Mouse (Mus musculus): ENCODE measurements around the gene Aldoc. TPM values are rescaled to one million over a fixed set of nuclear protein-coding genes. Genes with fewer than 3 reads are reported as not detected.

Aldoc gene
- polyA plus RNA-seq, 1 experiment from 2014 or later, result 1.3 TPM

GRCm38 (mm10) chr11:78367456-78368225, 44.9 kb downstream of the Aldoc start:
- Histone ChIP-seq H3K27me3 (ENCODE audit: control insufficient read depth, insufficient read depth, low read length) (no peaks in the 10 kb centered on the region), H3K4me2 (no peak overlapping the region; the same call in 1 of the 2 replicates), H3K9ac (ENCODE audit: low read length) (no peak overlapping the region), H3K9me3 (ENCODE audit: control insufficient read depth, low read length) (no peaks in the 10 kb centered on the region), H3K4me1 (ENCODE audit: control insufficient read depth, insufficient read depth, low read length) (no peaks in the 10 kb centered on the region), H3K4me3 (ENCODE audit: low read depth, low read length) (no peak overlapping the region), H3K27ac (ENCODE audit: low read depth, low read length) (no peak overlapping the region), H3K36me3 (ENCODE audit: control insufficient read depth, insufficient read depth, low read length) (no peaks in the 10 kb centered on the region)
- WGBS, result 90% methylated on average over 15 of the region's 15 CpGs
- DNase-seq (ENCODE audit: low spot score, missing footprints) (no peak), ATAC-seq (ENCODE audit: low FRiP score) (no peak)

DNA sequence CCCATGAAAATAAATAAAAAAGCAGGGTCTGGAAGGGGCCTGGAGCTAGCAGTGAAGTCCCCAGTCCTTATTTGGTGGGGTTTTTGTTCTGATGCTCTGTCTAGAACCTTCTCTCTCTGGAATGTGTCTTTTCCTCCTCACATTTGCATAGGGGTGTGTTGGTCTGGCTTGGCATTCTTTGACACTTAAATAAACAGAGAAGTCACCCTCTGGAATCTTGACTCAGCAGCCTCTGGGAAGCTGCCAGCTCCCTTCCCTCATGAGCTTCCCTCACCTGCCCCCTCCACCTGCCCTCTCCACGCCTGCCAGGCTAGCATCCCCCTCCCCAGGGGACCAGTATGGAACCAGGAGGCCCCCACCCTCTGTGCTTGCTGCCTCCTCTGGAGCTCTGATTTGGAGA, 47.6 kb downstream of the Aldoc start:
- no peak overlapping the region for H3K27ac ChIP-seq (ENCODE audit: low read depth, low read length)
- H3K27me3 ChIP-seq (ENCODE audit: control insufficient read depth, insufficient read depth, low read length), result no peaks in the 10 kb centered on the region
- H3K36me3 ChIP-seq (ENCODE audit: control insufficient read depth, insufficient read depth, low read length), result no peaks in the 10 kb centered on the region
- DNase-seq (ENCODE audit: low spot score, missing footprints) (no peak), ATAC-seq (ENCODE audit: low FRiP score) (no peak)
- H3K4me3 ChIP-seq (ENCODE audit: low read depth, low read length), result no peak overlapping the region
- no peak overlapping the region for H3K4me2 ChIP-seq
- no peak overlapping the region for H3K9ac ChIP-seq (ENCODE audit: low read length)
- H3K4me1 ChIP-seq (ENCODE audit: control insufficient read depth, insufficient read depth, low read length), result no peaks in the 10 kb centered on the region
- WGBS, result 50% methylated on average over 1 of the region's 1 CpGs
- no peaks in the 10 kb centered on the region for H3K9me3 ChIP-seq (ENCODE audit: control insufficient read depth, low read length)

- Histone ChIP-seq H3K9me3 (ENCODE audit: control insufficient read depth, low read length) (no peaks in the 10 kb centered on the region), H3K4me2 (no peak overlapping the region), H3K9ac (ENCODE audit: low read length) (no peak overlapping the region), H3K27ac (ENCODE audit: low read depth, low read length) (no peak overlapping the region), H3K36me3 (ENCODE audit: control insufficient read depth, insufficient read depth, low read length) (no peaks in the 10 kb centered on the region), H3K27me3 (ENCODE audit: control insufficient read depth, insufficient read depth, low read length) (no peaks in the 10 kb centered on the region), H3K4me1 (ENCODE audit: control insufficient read depth, insufficient read depth, low read length) (no peaks in the 10 kb centered on the region), H3K4me3 (ENCODE audit: low read depth, low read length) (no peak overlapping the region)
- ATAC-seq (ENCODE audit: low FRiP score) (no peak), DNase-seq (ENCODE audit: low spot score, missing footprints) (no peak)
- WGBS, result 89% methylated on average over 11 of the region's 11 CpGs
Observed at GRCm38 (mm10) chr11:78371711-78372110, 48.9 kb downstream of the Aldoc start.

- DNase-seq (ENCODE audit: low spot score, missing footprints), result no peak
- H3K4me1 ChIP-seq (ENCODE audit: control insufficient read depth, insufficient read depth, low read length), result no peaks in the 10 kb centered on the region
- no peaks in the 10 kb centered on the region for H3K27me3 ChIP-seq (ENCODE audit: control insufficient read depth, insufficient read depth, low read length)
- H3K9ac ChIP-seq (ENCODE audit: low read length), result no peak overlapping the region
- no peaks in the 10 kb centered on the region for H3K9me3 ChIP-seq (ENCODE audit: control insufficient read depth, low read length)
- H3K4me2 ChIP-seq, result no peak overlapping the region
- H3K4me3 ChIP-seq (ENCODE audit: low read depth, low read length), result no peak overlapping the region
- whole genome bisulfite sequencing, result 92% methylated on average over 3 of the region's 3 CpGs
- ATAC-seq (ENCODE audit: low FRiP score), result no peak
- no peaks in the 10 kb centered on the region for H3K36me3 ChIP-seq (ENCODE audit: control insufficient read depth, insufficient read depth, low read length)
- H3K27ac ChIP-seq (ENCODE audit: low read depth, low read length), result no peak overlapping the region
Observed at GRCm38 (mm10) chr11:78372166-78372565, 49.4 kb downstream of the Aldoc start.

GRCm38 (mm10) chr11:78372610-78373009, 49.8 kb downstream of the Aldoc start:
- Histone ChIP-seq H3K9ac (ENCODE audit: low read length) (no peak overlapping the region), H3K36me3 (ENCODE audit: control insufficient read depth, insufficient read depth, low read length) (no peaks in the 10 kb centered on the region), H3K27me3 (ENCODE audit: control insufficient read depth, insufficient read depth, low read length) (no peaks in the 10 kb centered on the region), H3K4me2 (no peak overlapping the region), H3K4me1 (ENCODE audit: control insufficient read depth, insufficient read depth, low read length) (no peaks in the 10 kb centered on the region), H3K4me3 (ENCODE audit: low read depth, low read length) (no peak overlapping the region), H3K27ac (ENCODE audit: low read depth, low read length) (no peak overlapping the region), H3K9me3 (ENCODE audit: control insufficient read depth, low read length) (no peaks in the 10 kb centered on the region)
- no peak for ATAC-seq (ENCODE audit: low FRiP score)
- no peak for DNase-seq (ENCODE audit: low spot score, missing footprints)
- 61% methylated on average over 7 of the region's 7 CpGs for WGBS

- no peaks in the 10 kb centered on the region for H3K36me3 ChIP-seq (ENCODE audit: control insufficient read depth, insufficient read depth, low read length)
- no peak overlapping the region for H3K4me2 ChIP-seq
- H3K9ac ChIP-seq (ENCODE audit: low read length), result no peak overlapping the region
- no peak overlapping the region for H3K27ac ChIP-seq (ENCODE audit: low read depth, low read length)
- H3K4me3 ChIP-seq (ENCODE audit: low read depth, low read length), result no peak overlapping the region
- H3K4me1 ChIP-seq (ENCODE audit: control insufficient read depth, insufficient read depth, low read length), result no peaks in the 10 kb centered on the region
- no peak for DNase-seq (ENCODE audit: low spot score, missing footprints)
- WGBS, result 80% methylated on average over 8 of the region's 8 CpGs
- H3K9me3 ChIP-seq (ENCODE audit: control insufficient read depth, low read length), result no peaks in the 10 kb centered on the region
- no peaks in the 10 kb centered on the region for H3K27me3 ChIP-seq (ENCODE audit: control insufficient read depth, insufficient read depth, low read length)
- ATAC-seq (ENCODE audit: low FRiP score), result no peak
Observed at GRCm38 (mm10) chr11:78374147-78374546, 51.4 kb downstream of the Aldoc start.

Other genes with a start within 250 kb of the Aldoc start
- 39.0 and 39.6 TPM in 2 replicates for gene Eral1, start 242.6 kb upstream of the Aldoc start, polyA plus RNA-seq (2014; fragmentation: Nextera tagmentation; extraction: Ambion mirVana)
- gene Fam222b, start 228.3 kb upstream of the Aldoc start, polyA plus RNA-seq (2014; fragmentation: Nextera tagmentation; extraction: Ambion mirVana), result 26.5 and 26.6 TPM in 2 replicates
- gene Traf4, start 157.4 kb upstream of the Aldoc start, polyA plus RNA-seq (2014; fragmentation: Nextera tagmentation; extraction: Ambion mirVana), result 72.0 and 79.7 TPM in 2 replicates
- gene Nek8, start 146.3 kb upstream of the Aldoc start, polyA plus RNA-seq (2014; fragmentation: Nextera tagmentation; extraction: Ambion mirVana), result 6.4 and 7.1 TPM in 2 replicates
- 7.9 and 8.5 TPM in 2 replicates for gene Tlcd1, start 146.3 kb upstream of the Aldoc start, polyA plus RNA-seq (2014; fragmentation: Nextera tagmentation; extraction: Ambion mirVana)
- 1,223 and 1,245 TPM in 2 replicates for gene Rpl23a, start 139.4 kb upstream of the Aldoc start, polyA plus RNA-seq (2014; fragmentation: Nextera tagmentation; extraction: Ambion mirVana)
- gene Rab34, start 134.5 kb upstream of the Aldoc start, polyA plus RNA-seq (2014; fragmentation: Nextera tagmentation; extraction: Ambion mirVana), result 54.7 and 55.1 TPM in 2 replicates
- gene Proca1, start 129.6 kb upstream of the Aldoc start, polyA plus RNA-seq (2014; fragmentation: Nextera tagmentation; extraction: Ambion mirVana), result 0.99 and 1.0 TPM in 2 replicates
- gene Sdf2, start 77.2 kb upstream of the Aldoc start, polyA plus RNA-seq (2014; fragmentation: Nextera tagmentation; extraction: Ambion mirVana), result 55.0 and 58.5 TPM in 2 replicates
- gene Supt6, start 77.0 kb upstream of the Aldoc start, polyA plus RNA-seq (2014; fragmentation: Nextera tagmentation; extraction: Ambion mirVana), result 25.2 and 25.5 TPM in 2 replicates
- gene 2610507B11Rik, start 61.2 kb upstream of the Aldoc start, polyA plus RNA-seq (2014; fragmentation: Nextera tagmentation; extraction: Ambion mirVana), result 61.2 and 70.4 TPM in 2 replicates
- 0.27 and 0.37 TPM in 2 replicates for gene BC030499, start 32.1 kb upstream of the Aldoc start, polyA plus RNA-seq (2014; fragmentation: Nextera tagmentation; extraction: Ambion mirVana)
- 51.5 and 57.1 TPM in 2 replicates for gene Spag5, start 21.4 kb upstream of the Aldoc start, polyA plus RNA-seq (2014; fragmentation: Nextera tagmentation; extraction: Ambion mirVana)
- gene Pigs, start 5.4 kb downstream of the Aldoc start, polyA plus RNA-seq (2014; fragmentation: Nextera tagmentation; extraction: Ambion mirVana), result 50.9 and 56.3 TPM in 2 replicates
- 63.4 and 71.7 TPM in 2 replicates for gene Unc119, start 20.5 kb downstream of the Aldoc start, polyA plus RNA-seq (2014; fragmentation: Nextera tagmentation; extraction: Ambion mirVana)
- gene Foxn1, start 63.6 kb downstream of the Aldoc start, polyA plus RNA-seq (2014; fragmentation: Nextera tagmentation; extraction: Ambion mirVana), result not detected in 2 replicates
- not detected in 2 replicates for gene Slc13a2, start 99.2 kb downstream of the Aldoc start, polyA plus RNA-seq (2014; fragmentation: Nextera tagmentation; extraction: Ambion mirVana)
- gene Slc46a1, start 142.7 kb downstream of the Aldoc start, polyA plus RNA-seq (2014; fragmentation: Nextera tagmentation; extraction: Ambion mirVana), result 20.5 TPM in 2 replicates
- gene Sarm1, start 174.8 kb downstream of the Aldoc start, polyA plus RNA-seq (2014; fragmentation: Nextera tagmentation; extraction: Ambion mirVana), result 18.1 and 20.1 TPM in 2 replicates
- 145 and 151 TPM in 2 replicates for gene Vtn, start 176.1 kb downstream of the Aldoc start, polyA plus RNA-seq (2014; fragmentation: Nextera tagmentation; extraction: Ambion mirVana)
- not detected in 2 replicates for gene Sebox, start 180.5 kb downstream of the Aldoc start, polyA plus RNA-seq (2014; fragmentation: Nextera tagmentation; extraction: Ambion mirVana)
- 82.4 and 91.3 TPM in 2 replicates for gene Tmem199, start 189.2 kb downstream of the Aldoc start, polyA plus RNA-seq (2014; fragmentation: Nextera tagmentation; extraction: Ambion mirVana)
- gene Poldip2, start 189.2 kb downstream of the Aldoc start, polyA plus RNA-seq (2014; fragmentation: Nextera tagmentation; extraction: Ambion mirVana), result 135 and 139 TPM in 2 replicates
- gene Tnfaip1, start 213.4 kb downstream of the Aldoc start, polyA plus RNA-seq (2014; fragmentation: Nextera tagmentation; extraction: Ambion mirVana), result 76.7 and 83.1 TPM in 2 replicates
- gene Ift20, start 213.4 kb downstream of the Aldoc start, polyA plus RNA-seq (2014; fragmentation: Nextera tagmentation; extraction: Ambion mirVana), result 109 and 110 TPM in 2 replicates
- 71.6 and 75.5 TPM in 2 replicates for gene Tmem97, start 227.8 kb downstream of the Aldoc start, polyA plus RNA-seq (2014; fragmentation: Nextera tagmentation; extraction: Ambion mirVana)

All from midbrain, embryonic 11.5 days (tissue).